Mouse (Mus musculus) cortical plate, adult 2 months (tissue): ENCODE data around the gene Lmntd1. TPM values are rescaled to one million over a fixed set of nuclear protein-coding genes. Genes with fewer than 3 reads are reported as not detected.

Experiments
- H3K27ac ChIP-seq: fragments of 200-500 bp; 2 replicates; pipeline ENCODE4 v1.5.1; 2012; ENCODE audit warnings: low read length, control low read depth, inconsistent platforms; ENCODE audit not compliant: insufficient read depth
- H3K4me1 ChIP-seq: fragments of 200-500 bp; 2 replicates; pipeline ENCODE4 v1.6.1; 2011; ENCODE audit warnings: low read length; ENCODE audit not compliant: control insufficient read depth, insufficient read depth
- H3K4me3 ChIP-seq: fragments of 200-500 bp; 2 replicates; pipeline ENCODE4 v1.5.1; 2011; ENCODE audit warnings: mild to moderate bottlenecking, low read length, control low read depth; ENCODE audit not compliant: insufficient read depth
- CTCF ChIP-seq: fragments of 200-500 bp; IDR thresholded peaks from 2 replicates; pipeline ENCODE4 v1.5.1; 2011; ENCODE audit warnings: mild to moderate bottlenecking, control low read depth, low read length; ENCODE audit not compliant: insufficient read depth; ENCODE audit errors: extremely low read depth
- POLR2A ChIP-seq: fragments of 200-500 bp; IDR thresholded peaks from 2 replicates; pipeline ENCODE4 v1.6.1; 2011; ENCODE audit warnings: mild to moderate bottlenecking, low read length, control low read depth; ENCODE audit not compliant: insufficient read depth; ENCODE audit errors: extremely low read depth
- polyA plus RNA-seq: library from polyadenylated mRNA; depleted of rRNA; stranded (reverse); fragments of >200 nt; gene quantifications from 2 replicates; pipeline ENCODE4 v1.2.3, GENCODE M21; 2012

The Lmntd1 gene
- polyA plus RNA-seq, 1 experiment, result 1.0 TPM

GRCm38 (mm10) chr6:145353806-145354205 lies 260.3 kb downstream of the Lmntd1 start:
- Histone ChIP-seq H3K27ac (no peak overlapping the region), H3K4me1 (no peaks in the 10 kb centered on the region), H3K4me3 (no peak overlapping the region)
- TF ChIP-seq CTCF, result no peak
- TF ChIP-seq POLR2A, result no peak

GRCm38 (mm10) chr6:145352705-145353104 lies 261.4 kb downstream of the Lmntd1 start:
- Histone ChIP-seq H3K4me1 (no peaks in the 10 kb centered on the region), H3K27ac (no peak overlapping the region), H3K4me3 (no peak overlapping the region)
- TF ChIP-seq POLR2A (no peak), CTCF (no peak)

DNA sequence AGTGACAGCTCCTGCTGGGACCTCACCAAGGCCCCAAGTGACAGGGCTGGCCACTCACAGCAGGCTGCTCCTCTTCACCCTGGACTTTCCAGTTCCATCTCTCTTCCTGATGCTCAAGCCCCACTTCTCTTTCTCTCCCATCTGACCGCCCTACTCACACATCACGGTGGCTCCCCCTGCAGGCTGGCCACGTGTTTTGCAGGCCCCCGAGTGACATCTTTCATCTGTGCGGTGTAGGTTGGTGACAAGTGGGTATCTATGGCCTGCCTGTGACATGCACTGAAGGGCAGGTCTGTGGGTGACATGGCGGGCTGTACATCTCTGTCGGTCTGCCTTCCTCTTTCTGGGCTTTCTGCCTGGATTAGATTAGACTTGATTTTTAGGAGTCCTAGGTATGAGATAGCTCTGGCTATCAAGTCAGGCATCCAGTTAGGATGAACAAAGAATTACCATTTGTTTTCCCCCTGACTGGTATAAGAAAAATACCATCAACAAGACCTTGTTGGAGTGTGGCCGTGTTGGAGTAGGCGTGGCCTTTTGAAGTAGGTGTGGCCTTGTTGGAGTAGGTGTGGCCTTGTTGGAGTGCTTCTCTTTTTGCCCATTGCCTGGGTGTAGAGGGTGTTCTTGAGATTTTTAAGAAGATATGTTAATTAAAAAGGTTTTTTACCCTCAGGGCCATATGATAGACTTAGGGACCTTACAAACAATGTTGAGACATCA lies 265.8 kb downstream of the Lmntd1 start:
- TF ChIP-seq CTCF, result peak; percentile 29; the same call in 1 of the 2 replicates
- TF ChIP-seq POLR2A, result no peak
- no peak overlapping the region for H3K27ac ChIP-seq
- no peak overlapping the region for H3K4me3 ChIP-seq
- no peaks in the 10 kb centered on the region for H3K4me1 ChIP-seq

- TF ChIP-seq POLR2A (no peak), CTCF (no peak)
- no peak overlapping the region for H3K27ac ChIP-seq
- H3K4me1 ChIP-seq, result no peaks in the 10 kb centered on the region
- H3K4me3 ChIP-seq, result no peak overlapping the region
These were observed 266.5 kb downstream of the Lmntd1 start for GRCm38 (mm10) chr6:145347641-145348040.

DNA sequence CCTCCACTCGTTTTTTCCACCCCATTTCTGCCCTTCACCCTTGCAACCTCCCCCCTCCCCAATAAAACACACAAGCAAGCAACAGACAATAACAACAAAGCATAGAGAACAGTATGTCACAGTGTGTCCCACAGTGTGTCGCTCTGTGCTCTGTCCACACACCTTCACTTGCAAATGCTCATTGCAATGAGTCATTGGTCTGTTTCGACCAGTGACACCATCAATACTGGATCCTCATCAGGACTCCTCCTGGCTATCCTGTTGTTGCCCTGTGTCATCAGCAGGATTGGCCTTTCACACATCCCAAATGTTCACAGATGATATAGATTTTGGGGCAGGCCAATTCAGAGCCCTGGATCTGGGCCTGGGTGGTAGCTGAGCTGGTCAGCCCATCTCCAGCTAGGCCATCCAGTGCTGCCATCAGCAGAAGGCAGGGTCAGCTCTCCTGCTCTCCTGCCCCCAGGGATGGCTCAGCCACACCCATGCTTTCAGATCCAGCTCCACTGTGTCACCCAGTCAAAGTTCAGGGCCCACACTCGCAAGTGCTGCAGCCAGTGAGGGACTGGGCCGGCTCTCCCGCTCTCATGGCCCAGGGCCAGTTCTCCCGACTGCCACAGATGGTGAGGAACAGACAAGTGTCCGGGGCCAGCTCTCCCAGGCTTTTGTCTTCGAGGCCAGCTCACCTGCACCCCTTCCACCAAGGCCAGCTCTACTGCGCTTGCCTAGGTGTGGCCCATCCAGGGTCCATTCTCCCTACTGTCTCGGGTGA lies 267.1 kb downstream of the Lmntd1 start:
- Histone ChIP-seq H3K4me3 (no peak overlapping the region), H3K4me1 (no peaks in the 10 kb centered on the region), H3K27ac (no peak overlapping the region)
- TF ChIP-seq CTCF, result no peak
- no peak for TF ChIP-seq POLR2A

GRCm38 (mm10) chr6:145346305-145346704 lies 267.8 kb downstream of the Lmntd1 start:
- no peak overlapping the region for H3K27ac ChIP-seq
- H3K4me3 ChIP-seq, result no peak overlapping the region
- no peak for TF ChIP-seq CTCF
- no peak for TF ChIP-seq POLR2A
- no peaks in the 10 kb centered on the region for H3K4me1 ChIP-seq

DNA sequence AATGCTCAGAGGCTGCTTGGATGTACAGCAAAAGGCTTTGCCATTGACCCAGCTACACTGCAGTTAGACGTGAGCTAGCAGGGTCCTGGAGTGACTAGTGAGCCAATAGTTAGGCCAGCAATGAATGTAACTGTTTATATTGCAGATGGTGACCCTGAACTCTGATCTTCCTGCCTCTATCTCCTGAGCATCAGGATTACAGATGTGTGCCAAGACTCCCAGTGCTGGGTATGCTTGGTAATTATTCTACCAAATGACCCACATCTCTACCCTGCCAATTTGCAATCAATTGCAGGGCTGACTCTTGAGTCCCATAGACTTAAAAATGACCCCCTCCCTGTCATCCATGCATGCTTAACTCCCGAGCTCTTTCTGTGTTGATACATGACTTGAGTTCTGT lies 269.4 kb downstream of the Lmntd1 start:
- no peaks in the 10 kb centered on the region for H3K4me1 ChIP-seq
- TF ChIP-seq CTCF, result no peak
- no peak for TF ChIP-seq POLR2A
- H3K27ac ChIP-seq, result no peak overlapping the region
- H3K4me3 ChIP-seq, result no peak overlapping the region

DNA sequence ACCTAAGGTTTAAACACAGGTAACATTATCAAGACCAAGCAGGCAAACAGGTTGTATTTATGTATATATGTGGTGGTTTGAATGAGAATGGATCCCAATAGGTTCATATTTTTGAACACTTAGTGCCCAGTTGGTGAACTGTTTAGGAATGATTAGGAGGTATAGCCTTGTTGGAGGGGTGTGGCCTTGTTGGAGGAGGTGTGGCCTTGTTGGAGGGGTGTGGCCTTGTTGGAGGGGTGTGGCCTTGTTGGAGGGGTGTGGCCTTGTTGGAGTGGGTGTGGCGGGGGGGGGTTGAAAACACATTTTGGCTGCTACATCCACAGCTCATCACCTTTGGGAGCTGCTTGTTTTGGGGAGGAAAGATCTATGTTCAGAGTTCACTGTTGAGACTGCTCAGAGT lies 270.7 kb downstream of the Lmntd1 start:
- no peak for TF ChIP-seq CTCF
- Histone ChIP-seq H3K4me3 (no peak overlapping the region), H3K27ac (no peak overlapping the region), H3K4me1 (no peaks in the 10 kb centered on the region)

GRCm38 (mm10) chr6:145342836-145343235 lies 271.3 kb downstream of the Lmntd1 start:
- no peaks in the 10 kb centered on the region for H3K4me1 ChIP-seq
- H3K27ac ChIP-seq, result no peak overlapping the region
- TF ChIP-seq POLR2A (no peak), CTCF (no peak)
- H3K4me3 ChIP-seq, result no peak overlapping the region

DNA sequence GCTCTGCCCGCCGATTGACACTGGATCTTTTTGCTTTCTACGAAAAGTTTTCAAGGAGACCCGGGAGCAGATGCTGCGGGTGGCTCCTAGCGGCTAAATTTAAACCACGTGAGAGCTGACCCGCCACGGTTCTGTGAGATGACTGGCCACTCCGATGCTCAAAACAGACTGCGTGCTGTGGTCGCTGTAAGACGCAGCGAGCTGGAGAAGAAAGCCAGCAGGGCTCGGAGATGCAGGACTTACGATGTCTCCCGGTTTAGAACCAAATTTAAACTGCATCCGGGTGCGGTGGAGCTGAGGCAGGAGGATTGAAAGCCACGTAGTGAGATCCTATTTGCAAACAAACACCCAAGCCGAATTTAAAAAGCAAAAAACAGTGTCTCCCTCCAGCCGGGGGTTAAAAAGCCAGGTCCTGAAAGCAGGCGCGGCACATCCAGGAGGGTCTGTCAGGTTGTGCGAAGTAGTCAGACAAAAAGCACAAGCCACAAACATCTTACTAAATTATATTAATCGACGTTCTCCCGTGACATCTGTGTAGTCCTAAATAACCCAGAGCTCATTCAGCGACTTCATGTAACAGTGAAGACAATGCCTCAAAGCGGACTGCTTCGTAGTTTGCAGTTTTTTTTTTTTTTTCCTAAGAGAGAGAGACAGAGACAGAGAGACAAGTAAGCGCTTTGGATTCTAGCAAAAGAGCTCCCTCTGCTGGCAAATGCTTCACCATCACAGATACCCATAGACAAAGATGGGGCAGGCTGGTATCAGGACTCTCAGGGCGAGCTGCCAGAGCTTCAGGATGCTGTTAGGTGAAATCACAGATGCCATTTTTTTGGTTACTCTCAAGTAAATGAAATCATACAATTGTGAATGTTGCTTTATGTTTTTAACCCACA lies 272.6 kb downstream of the Lmntd1 start:
- TF ChIP-seq CTCF, result peak; percentile 70
- peak; percentile 61; the same call in 1 of the 2 replicates for TF ChIP-seq POLR2A
- H3K4me3 ChIP-seq, result peak overlapping the region; percentile 49
- H3K27ac ChIP-seq, result peak overlapping the region; percentile 32
- H3K4me1 ChIP-seq, result no peaks in the 10 kb centered on the region
